Mouse (Mus musculus) G1E-ER4 (cell line): ENCODE results near the gene 4930556J24Rik. TPM values are rescaled to one million over a fixed set of nuclear protein-coding genes. Genes with fewer than 3 reads are reported as not detected.

Source experiments
- GATA1 ChIP-seq: IDR thresholded peaks from one replicate; pipeline ENCODE4 v1.8.0; 2012; ENCODE audit warnings: low read length, inconsistent platforms
- polyA plus RNA-seq: library from polyadenylated mRNA; stranded (reverse); fragments of >175 nt; gene quantifications from 2 replicates; pipeline ENCODE4 v1.2.3, GENCODE M21; 2012

The 4930556J24Rik gene
- polyA plus RNA-seq, 1 experiment, result not detected

GRCm38 (mm10) chr11:3982275-3983209, 6.0 kb upstream of the 4930556J24Rik start:
- no peak for TF ChIP-seq GATA1

DNA sequence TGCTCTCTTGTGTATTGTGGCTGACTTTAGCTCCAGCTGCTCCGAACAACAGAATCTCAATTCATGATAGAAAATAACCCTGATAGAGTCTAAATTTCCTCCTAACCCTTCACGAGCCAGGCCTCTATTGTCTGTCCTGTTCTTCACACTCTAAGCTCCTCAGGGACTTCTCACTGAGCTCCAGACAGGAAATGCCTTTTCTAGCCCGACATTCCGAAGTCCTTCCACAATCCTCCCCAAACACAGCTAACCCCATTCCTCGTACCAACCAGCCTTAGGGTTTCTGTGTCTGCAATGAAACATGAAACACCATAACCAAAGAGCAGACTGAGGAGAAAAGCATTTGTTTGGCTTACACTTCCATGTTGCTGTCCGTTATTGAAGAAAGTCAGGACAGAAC, 5.0 kb upstream of the 4930556J24Rik start:
- TF ChIP-seq GATA1, result no peak

DNA sequence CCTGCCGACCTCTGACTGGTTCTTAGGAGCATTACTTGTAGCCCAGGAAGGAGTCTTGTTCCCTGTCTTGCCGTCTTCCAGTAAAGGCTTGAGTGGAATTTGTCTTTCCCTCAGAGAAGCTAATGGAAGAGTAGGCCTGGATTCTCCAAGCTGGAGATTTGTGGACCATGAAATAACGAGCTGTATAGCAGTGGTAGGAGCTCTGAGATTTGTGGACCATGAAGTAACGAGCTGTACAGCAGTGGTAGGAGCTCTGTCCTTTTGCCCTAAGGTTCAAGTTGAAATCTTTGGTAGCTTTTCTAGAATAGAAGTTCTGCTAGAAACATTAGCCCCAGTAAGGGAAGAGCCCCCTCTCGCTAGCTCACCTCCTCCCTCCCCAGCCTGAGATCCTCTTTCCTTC, 1.8 kb upstream of the 4930556J24Rik start:
- no peak for TF ChIP-seq GATA1

GRCm38 (mm10) chr11:3974311-3974710, 2.3 kb downstream of the 4930556J24Rik start:
- TF ChIP-seq GATA1, result no peak

- TF ChIP-seq GATA1, result no peak
Observed at GRCm38 (mm10) chr11:3973081-3973480, 3.5 kb downstream of the 4930556J24Rik start.

DNA sequence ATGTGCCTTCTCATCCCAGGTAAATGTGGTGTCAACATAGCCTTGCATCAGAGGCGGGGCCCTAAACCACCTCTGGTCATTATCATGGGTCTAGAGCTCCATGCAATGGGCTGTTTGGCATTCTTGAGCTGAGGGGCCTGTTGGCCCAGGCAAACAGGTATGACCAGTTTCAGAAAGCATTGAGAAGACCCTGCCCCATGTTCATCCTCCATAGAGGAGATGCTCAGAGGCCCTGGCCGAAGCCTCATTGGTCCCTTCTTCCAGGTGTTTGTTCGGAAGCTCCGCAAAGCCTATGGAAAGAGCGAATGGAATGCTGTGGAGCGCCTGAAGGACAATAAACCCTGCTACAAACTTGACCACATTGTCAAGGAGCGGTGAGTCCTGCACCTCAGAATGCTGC, 6.2 kb downstream of the 4930556J24Rik start:
- TF ChIP-seq GATA1, result no peak

DNA sequence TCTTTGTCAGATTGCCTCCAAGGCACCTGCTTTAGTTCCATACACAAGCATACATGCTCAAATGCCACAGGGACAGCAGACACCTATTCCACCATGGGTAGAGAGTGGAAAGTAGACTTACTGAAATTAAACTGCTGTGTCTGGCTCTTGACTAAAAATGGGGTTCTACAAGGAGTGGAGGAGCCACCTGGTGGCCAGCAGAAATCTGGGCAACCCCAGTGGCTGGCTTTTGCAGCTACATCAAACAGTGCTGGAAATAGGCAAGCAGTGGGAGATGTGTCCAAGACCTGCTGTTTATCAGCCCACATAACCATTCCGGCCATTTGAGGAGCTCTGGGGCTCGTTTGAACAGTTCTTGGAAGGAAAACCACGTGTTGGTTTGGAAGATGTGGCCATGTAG, 6.7 kb downstream of the 4930556J24Rik start:
- TF ChIP-seq GATA1, result no peak

DNA sequence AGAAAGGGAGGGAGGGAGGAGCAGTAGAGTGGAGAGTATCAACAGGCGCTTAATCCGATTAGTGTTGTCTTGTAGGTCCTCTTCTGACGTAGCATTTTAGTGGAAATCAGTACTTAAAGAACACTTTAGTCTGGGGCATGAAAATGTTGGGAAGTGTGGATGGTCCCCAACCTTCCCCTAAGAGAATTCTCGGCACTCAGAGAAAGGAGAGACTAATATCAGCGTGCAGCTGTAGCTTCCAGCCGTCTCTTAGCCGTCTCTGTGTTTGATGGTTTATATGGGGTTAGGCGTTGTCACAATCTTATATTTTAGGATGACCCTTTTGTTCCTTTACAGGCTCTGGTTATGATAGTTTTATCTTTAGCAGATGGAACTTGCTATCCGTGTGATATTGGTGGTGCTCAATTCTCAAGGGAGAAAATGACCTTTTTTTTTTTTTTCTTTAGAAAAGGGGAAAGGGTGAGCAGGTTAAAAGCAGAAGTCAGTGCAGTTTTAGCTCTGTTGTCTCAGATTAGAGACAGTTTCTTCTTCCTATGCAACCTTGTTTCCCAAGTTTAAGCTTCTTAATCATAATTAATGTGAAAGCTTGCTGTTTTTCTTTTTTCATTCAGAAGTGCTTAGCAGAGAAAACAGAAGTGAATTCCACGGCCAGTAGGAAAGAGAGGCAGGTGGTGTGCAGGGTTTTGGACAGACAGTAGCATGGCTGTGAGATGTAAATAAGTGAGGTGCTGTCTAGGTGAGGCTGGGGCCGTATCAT, 12.0 kb downstream of the 4930556J24Rik start:
- no peak for TF ChIP-seq GATA1

GRCm38 (mm10) chr11:3963610-3964415, 12.8 kb downstream of the 4930556J24Rik start, which contains the start of gene Pes1:
Pes1 (plus strand) TSS chr11:3963975.
- no peak for TF ChIP-seq GATA1

- no peak for TF ChIP-seq GATA1
Observed at GRCm38 (mm10) chr11:3963155-3963554, 13.4 kb downstream of the 4930556J24Rik start.

GRCm38 (mm10) chr11:3961761-3962160, 14.8 kb downstream of the 4930556J24Rik start:
- no peak for TF ChIP-seq GATA1

GRCm38 (mm10) chr11:3960901-3961300, 15.7 kb downstream of the 4930556J24Rik start:
- no peak for TF ChIP-seq GATA1

- no peak for TF ChIP-seq GATA1
Observed at GRCm38 (mm10) chr11:3946386-3946785, 30.2 kb downstream of the 4930556J24Rik start.

DNA sequence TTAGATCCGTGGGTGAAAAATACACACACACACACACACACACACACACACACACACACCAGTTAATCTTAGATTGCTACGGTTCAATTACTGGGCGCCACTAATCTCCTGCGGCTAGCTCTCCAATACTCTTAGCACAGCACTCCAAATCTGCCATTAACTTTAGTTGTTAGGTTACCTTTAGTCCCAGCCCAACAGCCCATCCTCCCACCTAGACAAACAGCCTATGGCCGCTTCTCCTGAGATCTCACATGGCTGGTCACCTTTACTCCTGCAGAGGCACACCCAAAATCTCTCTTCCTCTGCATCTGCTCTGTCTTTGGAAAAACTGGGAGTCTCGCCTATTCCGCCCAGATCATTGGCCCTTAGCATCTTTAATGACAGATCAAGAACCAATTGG, 35.2 kb downstream of the 4930556J24Rik start:
- TF ChIP-seq GATA1, result no peak

- TF ChIP-seq GATA1, result no peak
Observed at GRCm38 (mm10) chr11:3937321-3937874, 39.2 kb downstream of the 4930556J24Rik start.
